Mouse (Mus musculus): ENCODE data around the gene Cdkn1a.

Gene Cdkn1a

GRCm38 (mm10) chr17:29123578-29124174 is 32.9 kb downstream of the Cdkn1a start:
- DNase-seq: peak; percentile 24

GRCm38 (mm10) chr17:29126561-29126960 is 35.8 kb downstream of the Cdkn1a start:
- no peak for DNase-seq

- no peak for DNase-seq
Observed at GRCm38 (mm10) chr17:29129341-29129740, 38.6 kb downstream of the Cdkn1a start.

GRCm38 (mm10) chr17:29135066-29135465 is 44.3 kb downstream of the Cdkn1a start:
- no peak for DNase-seq

GRCm38 (mm10) chr17:29136236-29136635 is 45.5 kb downstream of the Cdkn1a start:
- peak; percentile 75 for DNase-seq

- no peak for DNase-seq
Observed at GRCm38 (mm10) chr17:29137906-29138305, 47.1 kb downstream of the Cdkn1a start.

GRCm38 (mm10) chr17:29141577-29141976 is 50.8 kb downstream of the Cdkn1a start:
- no peak for DNase-seq

GRCm38 (mm10) chr17:29143266-29143665 is 52.5 kb downstream of the Cdkn1a start:
- no peak for DNase-seq

- no peak for DNase-seq
Observed at GRCm38 (mm10) chr17:29145101-29145500, 54.3 kb downstream of the Cdkn1a start.

- DNase-seq: no peak
Observed at GRCm38 (mm10) chr17:29147273-29147672, 56.5 kb downstream of the Cdkn1a start.

GRCm38 (mm10) chr17:29147773-29148172 is 57.0 kb downstream of the Cdkn1a start:
- DNase-seq: no peak

GRCm38 (mm10) chr17:29149766-29150165 is 59.0 kb downstream of the Cdkn1a start:
- no peak for DNase-seq

All from kidney, adult 18-20 months (tissue).